ENCODE assay signal across 24 mouse cellular contexts in genomic region chr11:58292791-58293190, GRCm38 (mm10). TPM values are rescaled to one million over a fixed set of nuclear protein-coding genes. Genes with fewer than 3 reads are reported as not detected.
DNase-seq lines count a peak whose midpoint lies in the region; ATAC-seq and TF ChIP-seq lines count a peak whose summit lies in the region.
"Had no signal": no experiment of that assay in that cellular context is flagged by ENCODE, and none has a peak within 500 bp of the region (broad histone marks: within the 10 kb centered on the region; RNA-seq: fewer than 3 reads in every experiment).

No protein-coding gene starts in this region.

- 49% methylated on average over 4 of the region's 4 CpGs for WGBS in heart, embryonic 14.5 days
- 38% methylated on average over 4 of the region's 4 CpGs for WGBS in heart, embryonic 12.5 days
- 39% methylated on average over 4 of the region's 4 CpGs for WGBS in lung, embryonic 15.5 days
- 47% methylated on average over 4 of the region's 4 CpGs for WGBS in liver, embryonic 16.5 days (ENCODE audit: insufficient replicate concordance)
- 49% methylated on average over 4 of the region's 4 CpGs for WGBS in limb, embryonic 10.5 days

- no peak for TF ChIP-seq POLR2A in MEL (IDR thresholded peaks at IDR 0.05; ENCODE audit: control insufficient read depth in 1 of 2, insufficient read depth in 1 of 2, low read depth in 1 of 2, low read length in 2 of 2, poor library complexity in 1 of 2)

- no peaks in the 10 kb centered on the region for H3K9me3 ChIP-seq in heart, embryonic 14.5 days (ENCODE audit: control insufficient read depth, low read length)
- no peaks in the 10 kb centered on the region for H3K9me3 ChIP-seq in heart, embryonic 12.5 days (replicated peaks)
- no peaks in the 10 kb centered on the region for H3K9me3 ChIP-seq in lung, embryonic 15.5 days
- no peaks in the 10 kb centered on the region for H3K9me3 ChIP-seq in MEL (replicated peaks; ENCODE audit: insufficient read depth, low read length)
- H3K9me3 ChIP-seq in liver, embryonic 16.5 days (replicated peaks; ENCODE audit: control insufficient read depth, low read length): no peaks in the 10 kb centered on the region
- no peaks in the 10 kb centered on the region for H3K9me3 ChIP-seq in limb, embryonic 10.5 days (replicated peaks)
- H3K9me3 ChIP-seq: embryonic facial prominence, embryonic 15.5 days; forebrain, embryonic 12.5 days; heart, embryonic 10.5 days had no signal

- H3K4me2 ChIP-seq in heart, embryonic 14.5 days (ENCODE audit: low read length): no peak overlapping the region
- H3K4me2 ChIP-seq in heart, embryonic 12.5 days: no peak overlapping the region
- no peak overlapping the region for H3K4me2 ChIP-seq in lung, embryonic 15.5 days
- no peak overlapping the region for H3K4me2 ChIP-seq in liver, embryonic 16.5 days (ENCODE audit: low read depth, low read length)
- H3K4me2 ChIP-seq: embryonic facial prominence, embryonic 15.5 days; forebrain, embryonic 12.5 days; hindbrain, embryonic 14.5 days had no signal

- no peak for TF ChIP-seq EP300 in MEL (IDR thresholded peaks at IDR 0.05; ENCODE audit: low read depth in 1 of 2, low read length in 2 of 2)

- TF ChIP-seq RAD21 in MEL (IDR thresholded peaks at IDR 0.05; ENCODE audit: low read depth, low read length): no peak

- no peaks in the 10 kb centered on the region for H3K79me2 ChIP-seq in MEL (ENCODE audit: control insufficient read depth, insufficient read depth, low read length, poor library complexity)

- peak; percentile 35; the same call in 1 of the 2 replicates for ATAC-seq in heart, embryonic 14.5 days (ENCODE audit: insufficient number of reproducible peaks, insufficient read depth, low FRiP score, low read depth)
- ATAC-seq in heart, embryonic 12.5 days (ENCODE audit: insufficient number of reproducible peaks, low FRiP score): no peak
- peak; percentile 52; the same call in 1 of the 2 replicates for ATAC-seq in lung, embryonic 15.5 days (ENCODE audit: borderline replicate concordance, extremely low read depth, low FRiP score, low TSS enrichment)
- 0 out of 2 replicates have a peak, but pooled peaks have one; percentile 30 for ATAC-seq in liver, embryonic 16.5 days (ENCODE audit: low read depth)
- ATAC-seq: forebrain, embryonic 16.5 days had no signal

- H3K9ac ChIP-seq in heart, embryonic 14.5 days (ENCODE audit: low read length): no peak overlapping the region
- H3K9ac ChIP-seq in heart, embryonic 12.5 days: no peak overlapping the region
- no peak overlapping the region for H3K9ac ChIP-seq in lung, embryonic 15.5 days
- H3K9ac ChIP-seq in MEL (ENCODE audit: control insufficient read depth, low read depth, low read length, poor library complexity, severe bottlenecking): no peak overlapping the region
- no peak overlapping the region for H3K9ac ChIP-seq in liver, embryonic 16.5 days (ENCODE audit: low read depth, low read length)
- H3K9ac ChIP-seq: embryonic facial prominence, embryonic 15.5 days; forebrain, embryonic 12.5 days; hindbrain, embryonic 14.5 days had no signal

- no peak for DNase-seq in lung, postnatal 14 days
- peak; percentile 60 for DNase-seq in MEL (ENCODE audit: low read depth, low spot score)
- DNase-seq in limb, embryonic 10.5 days (ENCODE audit: low spot score): no peak
- DNase-seq in lung, postnatal 10 days: no peak
- DNase-seq: adrenal gland, postnatal 25 days; cerebellum, adult 18-20 months; cerebellum, postnatal 10 days; embryo, embryonic 11 days; gastrocnemius, postnatal 10 days; heart, adult 18-20 months had no signal

- no peaks in the 10 kb centered on the region for H3K27me3 ChIP-seq in heart, embryonic 14.5 days (ENCODE audit: control insufficient read depth, insufficient read depth, low read length)
- H3K27me3 ChIP-seq in heart, embryonic 12.5 days (replicated peaks): no peaks in the 10 kb centered on the region
- no peaks in the 10 kb centered on the region for H3K27me3 ChIP-seq in lung, embryonic 15.5 days
- H3K27me3 ChIP-seq in MEL (ENCODE audit: control insufficient read depth in 1 of 2, insufficient read depth in 2 of 2, low read length in 2 of 2): peaks cover 5 to 8% of the 10 kb centered on the region in 2 experiments
- H3K27me3 ChIP-seq in liver, embryonic 16.5 days (ENCODE audit: control insufficient read depth, insufficient read depth, low read depth, low read length): no peaks in the 10 kb centered on the region
- no peaks in the 10 kb centered on the region for H3K27me3 ChIP-seq in limb, embryonic 10.5 days (ENCODE audit: low read depth, poor library complexity, severe bottlenecking)
- H3K27me3 ChIP-seq: embryonic facial prominence, embryonic 15.5 days had no signal

- no peaks in the 10 kb centered on the region for H3K4me1 ChIP-seq in heart, embryonic 14.5 days (ENCODE audit: control insufficient read depth in 2 of 2, insufficient read depth in 2 of 2, low read length in 2 of 2)
- H3K4me1 ChIP-seq in heart, embryonic 12.5 days (replicated peaks): no peaks in the 10 kb centered on the region
- no peaks in the 10 kb centered on the region for H3K4me1 ChIP-seq in lung, embryonic 15.5 days
- no peaks in the 10 kb centered on the region for H3K4me1 ChIP-seq in MEL (ENCODE audit: control insufficient read depth in 1 of 2, insufficient read depth in 2 of 2, low read length in 2 of 2)
- H3K4me1 ChIP-seq in liver, embryonic 16.5 days (ENCODE audit: control insufficient read depth, low read depth, low read length): no peaks in the 10 kb centered on the region
- H3K4me1 ChIP-seq in limb, embryonic 10.5 days: no peaks in the 10 kb centered on the region
- H3K4me1 ChIP-seq: embryonic facial prominence, embryonic 15.5 days; forebrain, embryonic 12.5 days; heart, embryonic 10.5 days; hindbrain, embryonic 10.5 days had no signal

- H3K4me3 ChIP-seq in heart, embryonic 14.5 days (ENCODE audit: control insufficient read depth in 1 of 2, insufficient read depth in 1 of 2, low read depth in 1 of 2, low read length in 2 of 2): no peak overlapping the region
- H3K4me3 ChIP-seq in heart, embryonic 12.5 days: no peak overlapping the region
- no peak overlapping the region for H3K4me3 ChIP-seq in lung, embryonic 15.5 days
- no peak overlapping the region for H3K4me3 ChIP-seq in MEL (ENCODE audit: control insufficient read depth in 1 of 2, insufficient read depth in 1 of 2, low read depth in 2 of 2, low read length in 2 of 2)
- H3K4me3 ChIP-seq in liver, embryonic 16.5 days (ENCODE audit: low read depth, low read length): no peak overlapping the region
- H3K4me3 ChIP-seq in limb, embryonic 10.5 days: no peak overlapping the region
- H3K4me3 ChIP-seq: embryonic facial prominence, embryonic 15.5 days; forebrain, embryonic 12.5 days; heart, embryonic 10.5 days; hindbrain, embryonic 10.5 days had no signal

- H3K36me3 ChIP-seq in heart, embryonic 14.5 days (ENCODE audit: control insufficient read depth, insufficient read depth, low read length): no peaks in the 10 kb centered on the region
- no peaks in the 10 kb centered on the region for H3K36me3 ChIP-seq in heart, embryonic 12.5 days
- no peaks in the 10 kb centered on the region for H3K36me3 ChIP-seq in lung, embryonic 15.5 days
- no peaks in the 10 kb centered on the region for H3K36me3 ChIP-seq in MEL (ENCODE audit: control insufficient read depth in 1 of 2, insufficient read depth in 2 of 2, low read length in 2 of 2)
- no peaks in the 10 kb centered on the region for H3K36me3 ChIP-seq in liver, embryonic 16.5 days (ENCODE audit: control insufficient read depth, insufficient read depth)
- H3K36me3 ChIP-seq in limb, embryonic 10.5 days: no peaks in the 10 kb centered on the region
- H3K36me3 ChIP-seq: embryonic facial prominence, embryonic 15.5 days; forebrain, embryonic 12.5 days; heart, embryonic 10.5 days; hindbrain, embryonic 10.5 days had no signal

- no peak overlapping the region for H3K27ac ChIP-seq in heart, embryonic 14.5 days (replicated peaks in 1 of 2; ENCODE audit: control insufficient read depth in 1 of 2, insufficient read depth in 1 of 2, low read depth in 2 of 2, low read length in 2 of 2)
- no peak overlapping the region for H3K27ac ChIP-seq in heart, embryonic 12.5 days (ENCODE audit: poor library complexity, severe bottlenecking)
- H3K27ac ChIP-seq in lung, embryonic 15.5 days: no peak overlapping the region
- no peak overlapping the region for H3K27ac ChIP-seq in MEL (ENCODE audit: control insufficient read depth, low read depth, low read length)
- no peak overlapping the region for H3K27ac ChIP-seq in liver, embryonic 16.5 days (ENCODE audit: low read length)
- H3K27ac ChIP-seq in limb, embryonic 10.5 days: no peak overlapping the region
- H3K27ac ChIP-seq: embryonic facial prominence, embryonic 15.5 days; forebrain, embryonic 12.5 days; heart, embryonic 10.5 days; hindbrain, embryonic 10.5 days; hindbrain, embryonic 14.5 days had no signal

- TF ChIP-seq CTCF in MEL (IDR thresholded peaks at IDR 0.05 in 2 of 3, conservative IDR thresholded peaks at IDR 0.05 in 1 of 3; ENCODE audit: control insufficient read depth in 1 of 3, insufficient read depth in 1 of 3, low read depth in 2 of 3, low read length in 3 of 3, poor library complexity in 1 of 3, severe bottlenecking in 1 of 3): no peak

RNA-seq across cellular contexts. Expression of gene Zfp692, which starts 14.1 kb away (rescaled TPM):
- polyA plus RNA-seq in heart, embryonic 14.5 days (2014; fragmentation: Nextera tagmentation; extraction: Ambion mirVana): 6.9 and 7.6 TPM in 2 replicates
- polyA plus RNA-seq in heart, embryonic 12.5 days (2016; fragmentation: Nextera tagmentation; extraction: Ambion mirVana): 14.9 and 15.5 TPM in 2 replicates
- 23.4 and 25.6 TPM in 2 replicates for polyA plus RNA-seq in lung, embryonic 15.5 days (2015; fragmentation: Nextera tagmentation; extraction: Ambion mirVana)
- 16.0 and 25.7 TPM in 2 replicates for total RNA-seq in MEL (2012; rRNA removed)
- polyA plus RNA-seq in MEL (2012; ENCODE audit: insufficient read depth in 1 of 2, insufficient read length in 2 of 2, low read depth in 1 of 2, low replicate concordance in 2 of 2, missing spikeins in 1 of 2): 10 to 100 TPM in 1 of 2 experiments, not detected in 1; 38.0 TPM
- polyA plus RNA-seq in liver, embryonic 16.5 days (2015; fragmentation: Nextera tagmentation; extraction: Ambion mirVana): 9.8 and 10.1 TPM in 2 replicates
- polyA plus RNA-seq in limb, embryonic 10.5 days (2016; fragmentation: Nextera tagmentation; extraction: Ambion mirVana): 24.0 and 26.7 TPM in 2 replicates

RNA-seq across cellular contexts. Expression of gene 4930438A08Rik, which starts 18.2 kb away (rescaled TPM):
- not detected in 2 replicates for polyA plus RNA-seq in heart, embryonic 14.5 days (2014; fragmentation: Nextera tagmentation; extraction: Ambion mirVana)
- polyA plus RNA-seq in heart, embryonic 12.5 days (2016; fragmentation: Nextera tagmentation; extraction: Ambion mirVana): not detected in 2 replicates
- polyA plus RNA-seq in lung, embryonic 15.5 days (2015; fragmentation: Nextera tagmentation; extraction: Ambion mirVana): 0.06 TPM in 1 of 2 replicates, not detected in the other
- not detected in 2 replicates for total RNA-seq in MEL (2012; rRNA removed)
- not detected for polyA plus RNA-seq in MEL (2012; ENCODE audit: insufficient read depth in 1 of 2, insufficient read length in 2 of 2, low read depth in 1 of 2, low replicate concordance in 2 of 2, missing spikeins in 1 of 2)
- 2.5 and 3.2 TPM in 2 replicates for polyA plus RNA-seq in liver, embryonic 16.5 days (2015; fragmentation: Nextera tagmentation; extraction: Ambion mirVana)
- not detected in 2 replicates for polyA plus RNA-seq in limb, embryonic 10.5 days (2016; fragmentation: Nextera tagmentation; extraction: Ambion mirVana)
- total RNA-seq: adrenal gland, adult 18-20 months; adrenal gland, postnatal 25 days; gastrocnemius, postnatal 10 days; gastrocnemius, postnatal 4 days; heart, adult 18-20 months; heart, postnatal 25 days had no signal
- polyA plus RNA-seq: forebrain, embryonic 12.5 days; forebrain, embryonic 16.5 days; frontal cortex, adult 2 months; heart, embryonic 10.5 days; hindbrain, embryonic 14.5 days had no signal

RNA-seq across cellular contexts. Expression of gene Zfp672, which starts 37.3 kb away (rescaled TPM):
- 33.9 and 38.4 TPM in 2 replicates for polyA plus RNA-seq in heart, embryonic 14.5 days (2014; fragmentation: Nextera tagmentation; extraction: Ambion mirVana)
- 32.4 and 33.6 TPM in 2 replicates for polyA plus RNA-seq in heart, embryonic 12.5 days (2016; fragmentation: Nextera tagmentation; extraction: Ambion mirVana)
- polyA plus RNA-seq in lung, embryonic 15.5 days (2015; fragmentation: Nextera tagmentation; extraction: Ambion mirVana): 29.8 and 32.3 TPM in 2 replicates
- 27.2 and 39.5 TPM in 2 replicates for total RNA-seq in MEL (2012; rRNA removed)
- 10 to 100 TPM in 1 of 2 experiments, not detected in 1; 22.6 TPM for polyA plus RNA-seq in MEL (2012; ENCODE audit: insufficient read depth in 1 of 2, insufficient read length in 2 of 2, low read depth in 1 of 2, low replicate concordance in 2 of 2, missing spikeins in 1 of 2)
- 33.8 and 36.6 TPM in 2 replicates for polyA plus RNA-seq in liver, embryonic 16.5 days (2015; fragmentation: Nextera tagmentation; extraction: Ambion mirVana)
- polyA plus RNA-seq in limb, embryonic 10.5 days (2016; fragmentation: Nextera tagmentation; extraction: Ambion mirVana): 22.1 and 25.7 TPM in 2 replicates

RNA-seq across cellular contexts. Expression of gene Sh3bp5l, which starts 37.7 kb away (rescaled TPM):
- 19.2 and 19.5 TPM in 2 replicates for polyA plus RNA-seq in heart, embryonic 14.5 days (2014; fragmentation: Nextera tagmentation; extraction: Ambion mirVana)
- polyA plus RNA-seq in heart, embryonic 12.5 days (2016; fragmentation: Nextera tagmentation; extraction: Ambion mirVana): 26.6 and 27.8 TPM in 2 replicates
- 32.3 and 38.3 TPM in 2 replicates for polyA plus RNA-seq in lung, embryonic 15.5 days (2015; fragmentation: Nextera tagmentation; extraction: Ambion mirVana)
- total RNA-seq in MEL (2012; rRNA removed): 27.3 and 31.7 TPM in 2 replicates
- 10 to 100 TPM in 1 of 2 experiments, not detected in 1; 32.8 TPM for polyA plus RNA-seq in MEL (2012; ENCODE audit: insufficient read depth in 1 of 2, insufficient read length in 2 of 2, low read depth in 1 of 2, low replicate concordance in 2 of 2, missing spikeins in 1 of 2)
- 16.8 and 17.0 TPM in 2 replicates for polyA plus RNA-seq in liver, embryonic 16.5 days (2015; fragmentation: Nextera tagmentation; extraction: Ambion mirVana)
- polyA plus RNA-seq in limb, embryonic 10.5 days (2016; fragmentation: Nextera tagmentation; extraction: Ambion mirVana): 35.2 and 37.7 TPM in 2 replicates
